Mouse (Mus musculus): Measurements from ENCODE around the gene Tmc3. TPM values are rescaled to one million over a fixed set of nuclear protein-coding genes. Genes with fewer than 3 reads are reported as not detected.

Tmc3 gene
- total RNA-seq, 1 experiment, result 0.80 TPM

DNA sequence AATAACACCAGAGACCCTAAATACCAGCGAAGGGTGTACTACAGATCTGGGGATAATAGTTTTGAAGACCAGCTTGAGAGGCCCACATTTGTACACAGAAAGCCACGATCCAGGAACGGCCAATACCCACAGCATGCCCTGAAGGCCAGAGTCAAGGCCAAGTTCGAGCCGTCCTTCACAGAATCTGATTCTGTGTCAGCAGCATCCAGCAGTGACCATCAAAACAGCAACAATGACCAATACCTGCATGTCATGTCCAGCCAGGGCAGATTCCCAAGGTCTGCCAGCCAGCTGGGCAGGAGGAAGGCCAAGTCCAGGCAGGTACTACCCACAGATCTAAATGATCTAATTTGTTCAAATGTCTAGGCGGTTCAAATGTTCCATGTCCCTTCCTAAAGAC is 37.9 kb downstream of the Tmc3 start:
- H3K4me1 ChIP-seq (ENCODE audit: control insufficient read depth in 2 of 2, insufficient read depth in 2 of 2, low read length in 2 of 2, poor library complexity in 1 of 2), result 0 out of 4 replicates have a peak, but pooled peaks cover 0 to under 1% of the 10 kb centered on the region in 2 experiments
- no peak for DNase-seq (ENCODE audit: low read depth, low spot score)
- H3K9ac ChIP-seq (ENCODE audit: insufficient read depth, low read depth, low read length, poor library complexity, severe bottlenecking), result no peak overlapping the region
- TF ChIP-seq HCFC1 (IDR thresholded peaks at IDR 0.05; ENCODE audit: borderline replicate concordance, insufficient read depth, low read length) (no peak), ZC3H11A (IDR thresholded peaks at IDR 0.05; ENCODE audit: borderline replicate concordance, low read depth, low read length) (no peak), ZNF384 (IDR thresholded peaks at IDR 0.05; ENCODE audit: low read depth, low read length) (no peak), CHD2 (IDR thresholded peaks at IDR 0.05; ENCODE audit: low read depth, low read length) (no peak), MAFK (IDR thresholded peaks at IDR 0.05; ENCODE audit: insufficient read depth, low read depth, low read length) (no peak)
- no peaks in the 10 kb centered on the region for H3K9me3 ChIP-seq (ENCODE audit: control insufficient read depth, insufficient read depth, low read depth, low read length)
- no peak overlapping the region for H3K27ac ChIP-seq (ENCODE audit: insufficient read depth, low read depth, low read length, poor library complexity, severe bottlenecking)
- in situ Hi-C loops (cut with MboI; ENCODE audit: low sequenced_read_pairs in 2 of 2, unreplicated experiment in 2 of 2), result no loop called here
- H3K36me3 ChIP-seq (ENCODE audit: control insufficient read depth, insufficient read depth, low read length, poor library complexity, severe bottlenecking), result no peaks in the 10 kb centered on the region
- no peak overlapping the region for H3K4me3 ChIP-seq (ENCODE audit: insufficient read depth in 1 of 2, low read depth in 1 of 2, low read length in 2 of 2, poor library complexity in 1 of 2, severe bottlenecking in 1 of 2)

DNA sequence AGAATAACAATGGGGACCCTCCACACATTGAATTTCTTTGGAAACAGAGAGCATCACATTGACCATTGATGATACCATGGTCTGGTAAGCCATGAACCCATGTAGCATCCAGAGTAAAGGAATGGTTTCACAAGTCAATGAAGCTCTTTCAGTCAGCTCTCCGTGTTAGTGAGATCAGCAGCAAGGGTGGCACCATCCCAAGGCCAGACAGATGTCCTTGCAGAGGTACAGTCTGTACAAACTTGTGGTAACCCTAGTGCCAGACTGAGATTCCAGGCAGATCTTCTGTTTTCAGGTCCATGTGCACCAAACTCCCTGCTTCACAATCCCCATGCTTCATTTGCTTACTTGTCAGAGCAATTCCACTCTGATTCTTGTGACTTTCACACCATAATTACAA is 39.3 kb downstream of the Tmc3 start:
- TF ChIP-seq CHD2 (IDR thresholded peaks at IDR 0.05; ENCODE audit: low read depth, low read length) (no peak), HCFC1 (IDR thresholded peaks at IDR 0.05; ENCODE audit: borderline replicate concordance, insufficient read depth, low read length) (no peak), MAFK (IDR thresholded peaks at IDR 0.05; ENCODE audit: insufficient read depth, low read depth, low read length) (no peak), ZC3H11A (IDR thresholded peaks at IDR 0.05; ENCODE audit: borderline replicate concordance, low read depth, low read length) (no peak), ZNF384 (IDR thresholded peaks at IDR 0.05; ENCODE audit: low read depth, low read length) (no peak)
- H3K9ac ChIP-seq (ENCODE audit: insufficient read depth, low read depth, low read length, poor library complexity, severe bottlenecking), result no peak overlapping the region
- no peak overlapping the region for H3K4me3 ChIP-seq (ENCODE audit: insufficient read depth in 1 of 2, low read depth in 1 of 2, low read length in 2 of 2, poor library complexity in 1 of 2, severe bottlenecking in 1 of 2)
- in situ Hi-C loops (cut with MboI; ENCODE audit: low sequenced_read_pairs in 2 of 2, unreplicated experiment in 2 of 2), result no loop called here
- H3K36me3 ChIP-seq (ENCODE audit: control insufficient read depth, insufficient read depth, low read length, poor library complexity, severe bottlenecking), result no peaks in the 10 kb centered on the region
- no peaks in the 10 kb centered on the region for H3K4me1 ChIP-seq (ENCODE audit: control insufficient read depth in 2 of 2, insufficient read depth in 2 of 2, low read length in 2 of 2, poor library complexity in 1 of 2)
- no peaks in the 10 kb centered on the region for H3K9me3 ChIP-seq (ENCODE audit: control insufficient read depth, insufficient read depth, low read depth, low read length)
- no peak for DNase-seq (ENCODE audit: low read depth, low spot score)
- no peak overlapping the region for H3K27ac ChIP-seq (ENCODE audit: insufficient read depth, low read depth, low read length, poor library complexity, severe bottlenecking)

DNA sequence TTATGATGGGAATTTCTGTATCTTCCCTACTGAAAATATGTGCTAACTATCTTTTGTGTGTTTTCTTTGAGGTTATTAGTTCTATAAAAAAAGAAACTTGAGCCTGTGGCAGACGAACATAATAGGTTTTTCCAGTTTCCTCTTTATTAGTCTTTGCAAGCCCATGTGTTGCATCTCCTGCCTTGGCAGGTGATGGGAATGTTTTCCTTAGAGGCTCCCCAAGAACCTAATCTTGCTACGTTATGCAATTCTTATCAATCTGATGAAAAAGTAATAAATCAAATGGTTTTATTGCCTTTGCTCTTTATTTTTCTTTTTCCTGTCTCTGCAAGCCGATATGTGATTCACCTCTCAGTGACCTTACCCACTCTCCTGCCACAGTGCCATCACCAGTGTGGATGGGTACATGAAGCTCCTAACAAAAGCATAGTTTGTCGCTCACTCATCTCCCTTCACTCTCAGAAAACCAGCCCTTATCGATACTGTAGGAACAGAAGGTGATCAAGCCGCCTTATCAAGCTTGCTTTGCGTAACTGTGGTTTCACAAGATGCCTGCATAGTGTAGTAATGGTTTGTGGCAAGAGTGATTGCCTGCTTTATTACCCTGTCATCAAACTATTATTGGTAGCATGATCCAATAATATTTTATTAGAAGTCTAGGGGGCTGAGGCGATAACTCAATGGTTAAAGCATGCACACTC is 42.0 kb downstream of the Tmc3 start:
- Histone ChIP-seq H3K27ac (ENCODE audit: insufficient read depth, low read depth, low read length, poor library complexity, severe bottlenecking) (no peak overlapping the region), H3K9me3 (ENCODE audit: control insufficient read depth, insufficient read depth, low read depth, low read length) (no peaks in the 10 kb centered on the region), H3K4me1 (ENCODE audit: control insufficient read depth in 2 of 2, insufficient read depth in 2 of 2, low read length in 2 of 2, poor library complexity in 1 of 2) (no peaks in the 10 kb centered on the region), H3K4me3 (ENCODE audit: insufficient read depth in 1 of 2, low read depth in 1 of 2, low read length in 2 of 2, poor library complexity in 1 of 2, severe bottlenecking in 1 of 2) (no peak overlapping the region), H3K36me3 (ENCODE audit: control insufficient read depth, insufficient read depth, low read length, poor library complexity, severe bottlenecking) (no peaks in the 10 kb centered on the region), H3K9ac (ENCODE audit: insufficient read depth, low read depth, low read length, poor library complexity, severe bottlenecking) (no peak overlapping the region)
- TF ChIP-seq HCFC1 (IDR thresholded peaks at IDR 0.05; ENCODE audit: borderline replicate concordance, insufficient read depth, low read length) (no peak), ZC3H11A (IDR thresholded peaks at IDR 0.05; ENCODE audit: borderline replicate concordance, low read depth, low read length) (no peak), CHD2 (IDR thresholded peaks at IDR 0.05; ENCODE audit: low read depth, low read length) (no peak), ZNF384 (IDR thresholded peaks at IDR 0.05; ENCODE audit: low read depth, low read length) (no peak), MAFK (IDR thresholded peaks at IDR 0.05; ENCODE audit: insufficient read depth, low read depth, low read length) (no peak)
- in situ Hi-C loops (cut with MboI; ENCODE audit: low sequenced_read_pairs in 2 of 2, unreplicated experiment in 2 of 2), result no loop called here
- no peak for DNase-seq (ENCODE audit: low read depth, low spot score)

DNA sequence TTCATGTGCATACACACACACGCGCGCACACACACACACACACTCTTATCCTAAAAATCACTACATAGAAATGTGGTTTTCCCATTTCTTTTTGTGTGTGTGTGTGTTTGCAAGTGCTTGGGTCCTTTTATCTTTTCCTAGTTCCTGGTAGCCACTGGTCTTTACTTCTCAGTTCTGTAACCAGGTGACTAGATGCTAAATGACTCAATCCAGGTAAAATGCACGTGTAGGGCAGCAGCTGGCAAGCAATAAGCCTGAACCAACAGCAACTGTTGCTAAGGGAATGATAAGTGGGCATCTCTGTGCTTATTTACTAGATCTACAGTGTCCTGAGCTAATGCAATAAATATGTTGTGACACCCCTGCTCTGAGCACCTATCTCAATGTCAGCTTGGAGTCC is 42.6 kb downstream of the Tmc3 start:
- Histone ChIP-seq H3K36me3 (ENCODE audit: control insufficient read depth, insufficient read depth, low read length, poor library complexity, severe bottlenecking) (no peaks in the 10 kb centered on the region), H3K4me1 (ENCODE audit: control insufficient read depth in 2 of 2, insufficient read depth in 2 of 2, low read length in 2 of 2, poor library complexity in 1 of 2) (no peaks in the 10 kb centered on the region), H3K9me3 (ENCODE audit: control insufficient read depth, insufficient read depth, low read depth, low read length) (no peaks in the 10 kb centered on the region), H3K9ac (ENCODE audit: insufficient read depth, low read depth, low read length, poor library complexity, severe bottlenecking) (no peak overlapping the region), H3K4me3 (ENCODE audit: insufficient read depth in 1 of 2, low read depth in 1 of 2, low read length in 2 of 2, poor library complexity in 1 of 2, severe bottlenecking in 1 of 2) (no peak overlapping the region), H3K27ac (ENCODE audit: insufficient read depth, low read depth, low read length, poor library complexity, severe bottlenecking) (no peak overlapping the region)
- in situ Hi-C loops (cut with MboI; ENCODE audit: low sequenced_read_pairs in 2 of 2, unreplicated experiment in 2 of 2), result no loop called here
- no peak for TF ChIP-seq HCFC1 (IDR thresholded peaks at IDR 0.05; ENCODE audit: borderline replicate concordance, insufficient read depth, low read length)
- no peak for TF ChIP-seq MAFK (IDR thresholded peaks at IDR 0.05; ENCODE audit: insufficient read depth, low read depth, low read length)
- TF ChIP-seq CHD2 (IDR thresholded peaks at IDR 0.05; ENCODE audit: low read depth, low read length), result no peak
- no peak for TF ChIP-seq ZNF384 (IDR thresholded peaks at IDR 0.05; ENCODE audit: low read depth, low read length)
- no peak for TF ChIP-seq ZC3H11A (IDR thresholded peaks at IDR 0.05; ENCODE audit: borderline replicate concordance, low read depth, low read length)
- no peak for DNase-seq (ENCODE audit: low read depth, low spot score)
